Mouse (Mus musculus) liver, embryonic 11.5 days (tissue): ENCODE data around the gene Bag5. TPM values are rescaled to one million over a fixed set of nuclear protein-coding genes. Genes with fewer than 3 reads are reported as not detected.
A peak's percentile ranks its signal among the peaks of the same experiment; 100 is the strongest.

Experiments used
- ATAC-seq: fragments of 200-750 bp; cut with Nextera tagmentation; replicated peaks from 2 replicates; pipeline ENCODE4 v1.8.0; 2017; ENCODE audit warnings: moderate number of reproducible peaks, mild to moderate bottlenecking, moderate TSS enrichment, moderate library complexity; ENCODE audit not compliant: low FRiP score
- DNase-seq: peaks from one replicate; pipeline ENCODE4 v3.0.0-alpha.2; 2017; ENCODE audit warnings: low spot score
- H3K27ac ChIP-seq: fragments of 300-500 bp; sonication (generic); 2 replicates; pipeline ENCODE4 v1.5.1; 2014; ENCODE audit warnings: mild to moderate bottlenecking, low read depth, low read length, control low read depth
- H3K27me3 ChIP-seq: fragments of 300-500 bp; sonication (generic); replicated peaks from 2 replicates; pipeline ENCODE4 v1.6.1; 2014; ENCODE audit warnings: low read length, mixed read lengths; ENCODE audit not compliant: control insufficient read depth, insufficient read depth
- H3K36me3 ChIP-seq: fragments of 300-500 bp; sonication (generic); 2 replicates; pipeline ENCODE4 v1.6.1; 2014; ENCODE audit warnings: mild to moderate bottlenecking, low read length, moderate library complexity, mixed read lengths; ENCODE audit not compliant: control insufficient read depth, insufficient read depth
- H3K4me1 ChIP-seq: fragments of 300-500 bp; sonication (generic); replicated peaks from 2 replicates; pipeline ENCODE4 v1.6.1; 2014; ENCODE audit warnings: low read length, mixed read lengths; ENCODE audit not compliant: control insufficient read depth, insufficient read depth
- H3K4me2 ChIP-seq: fragments of 300-500 bp; sonication (generic); 2 replicates; pipeline ENCODE4 v1.6.1; 2014; ENCODE audit warnings: mild to moderate bottlenecking, control low read depth, moderate library complexity
- H3K4me3 ChIP-seq: fragments of 300-500 bp; sonication (generic); 2 replicates; pipeline ENCODE4 v1.5.1; 2014; ENCODE audit warnings: low read depth, low read length, control low read depth
- H3K9ac ChIP-seq: fragments of 300-500 bp; sonication (generic); 2 replicates; pipeline ENCODE4 v1.6.1; 2014; ENCODE audit warnings: low read depth, low read length, control low read depth
- H3K9me3 ChIP-seq: fragments of 300-500 bp; sonication (generic); 2 replicates; pipeline ENCODE4 v1.6.1; 2016; ENCODE audit warnings: low read length, inconsistent platforms, mixed read lengths; ENCODE audit not compliant: control insufficient read depth
- WGBS: fragments of 180-500 bp; shearing (Covaris S2); extraction: QIAGEN DNeasy Blood & Tissue Kit; methylation state at CpG from one replicate; pipeline ENCODE4 v1.1.7; 2014; 5-methylcytosine and 5-hydroxymethylcytosine counted together
- polyA plus RNA-seq: library from polyadenylated mRNA; unstranded; fragments of >200 nt; fragmentation: Nextera tagmentation; extraction: Ambion mirVana; gene quantifications from 2 replicates; pipeline ENCODE4 v1.2.1, GENCODE M21; 2014

Bag5 gene
- polyA plus RNA-seq, 1 experiment from 2014 or later = 41.0 TPM

- Histone ChIP-seq H3K27me3 (no peaks in the 10 kb centered on the region), H3K27ac (no peak overlapping the region), H3K4me1 (peaks cover 18% of the 10 kb centered on the region), H3K9ac (no peak overlapping the region), H3K9me3 (no peaks in the 10 kb centered on the region), H3K4me3 (no peak overlapping the region), H3K4me2 (no peak overlapping the region), H3K36me3 (no peaks in the 10 kb centered on the region)
- DNase-seq = no peak
- ATAC-seq = no peak
- WGBS = 36% methylated on average over 2 of the region's 2 CpGs
These were observed 42.2 kb upstream of the Bag5 start for GRCm38 (mm10) chr12:111755231-111755630.

GRCm38 (mm10) chr12:111754710-111755109 lies 41.7 kb upstream of the Bag5 start:
- no peaks in the 10 kb centered on the region for H3K27me3 ChIP-seq
- ATAC-seq (no peak), DNase-seq (no peak)
- H3K9me3 ChIP-seq = no peaks in the 10 kb centered on the region
- H3K27ac ChIP-seq = no peak overlapping the region
- H3K4me2 ChIP-seq = no peak overlapping the region
- H3K4me3 ChIP-seq = no peak overlapping the region
- no peaks in the 10 kb centered on the region for H3K36me3 ChIP-seq
- peaks cover 14% of the 10 kb centered on the region for H3K4me1 ChIP-seq
- no peak overlapping the region for H3K9ac ChIP-seq

- H3K4me2 ChIP-seq = no peak overlapping the region
- H3K4me1 ChIP-seq = peaks cover 11% of the 10 kb centered on the region; the same call in 1 of the 2 replicates
- no peak overlapping the region for H3K9ac ChIP-seq
- no peaks in the 10 kb centered on the region for H3K36me3 ChIP-seq
- H3K27me3 ChIP-seq = no peaks in the 10 kb centered on the region
- H3K27ac ChIP-seq = no peak overlapping the region
- no peak for ATAC-seq
- no peak for DNase-seq
- 78% methylated on average over 9 of the region's 9 CpGs for WGBS
- H3K4me3 ChIP-seq = no peak overlapping the region
- H3K9me3 ChIP-seq = no peaks in the 10 kb centered on the region
These were observed 40.3 kb upstream of the Bag5 start for GRCm38 (mm10) chr12:111753347-111753746.

GRCm38 (mm10) chr12:111752491-111752890 lies 39.4 kb upstream of the Bag5 start:
- DNase-seq (no peak), ATAC-seq (no peak)
- Histone ChIP-seq H3K27ac (no peak overlapping the region), H3K9me3 (no peaks in the 10 kb centered on the region), H3K4me2 (no peak overlapping the region), H3K36me3 (no peaks in the 10 kb centered on the region), H3K4me3 (no peak overlapping the region), H3K4me1 (0 out of 2 replicates have a peak, but pooled peaks cover 5% of the 10 kb centered on the region), H3K9ac (no peak overlapping the region), H3K27me3 (no peaks in the 10 kb centered on the region)
- WGBS = 85% methylated on average over 6 of the region's 6 CpGs

GRCm38 (mm10) chr12:111750739-111751138 lies 37.7 kb upstream of the Bag5 start:
- Histone ChIP-seq H3K27ac (no peak overlapping the region), H3K9me3 (no peaks in the 10 kb centered on the region), H3K4me2 (no peak overlapping the region), H3K36me3 (no peaks in the 10 kb centered on the region), H3K9ac (no peak overlapping the region), H3K4me1 (peaks cover 10% of the 10 kb centered on the region), H3K27me3 (no peaks in the 10 kb centered on the region), H3K4me3 (no peak overlapping the region)
- 92% methylated on average over 3 of the region's 3 CpGs for WGBS
- DNase-seq = no peak
- ATAC-seq = no peak

GRCm38 (mm10) chr12:111747421-111747820 lies 34.4 kb upstream of the Bag5 start:
- H3K9ac ChIP-seq = no peak overlapping the region
- no peak overlapping the region for H3K27ac ChIP-seq
- no peak for DNase-seq
- 83% methylated on average over 7 of the region's 7 CpGs for WGBS
- H3K4me2 ChIP-seq = no peak overlapping the region
- no peaks in the 10 kb centered on the region for H3K27me3 ChIP-seq
- peaks cover 12% of the 10 kb centered on the region for H3K4me1 ChIP-seq
- ATAC-seq = no peak
- no peaks in the 10 kb centered on the region for H3K36me3 ChIP-seq
- no peaks in the 10 kb centered on the region for H3K9me3 ChIP-seq
- no peak overlapping the region for H3K4me3 ChIP-seq

GRCm38 (mm10) chr12:111746091-111746490 lies 33.0 kb upstream of the Bag5 start:
- WGBS = 47% methylated on average over 5 of the region's 5 CpGs
- peak; percentile 82 for ATAC-seq

GRCm38 (mm10) chr12:111745274-111745673 lies 32.2 kb upstream of the Bag5 start:
- H3K27ac ChIP-seq = no peak overlapping the region
- no peaks in the 10 kb centered on the region for H3K36me3 ChIP-seq

More at GRCm38 (mm10) chr12:111746091-111746490, 33.0 kb upstream of the Bag5 start:
- Histone ChIP-seq H3K9ac (no peak overlapping the region), H3K4me3 (no peak overlapping the region), H3K4me1 (peaks cover 12% of the 10 kb centered on the region), H3K4me2 (no peak overlapping the region), H3K36me3 (no peaks in the 10 kb centered on the region), H3K27me3 (no peaks in the 10 kb centered on the region), H3K27ac (no peak overlapping the region), H3K9me3 (no peaks in the 10 kb centered on the region)
- DNase-seq = no peak

GRCm38 (mm10) chr12:111743981-111744423 lies 30.9 kb upstream of the Bag5 start:
- Histone ChIP-seq H3K36me3 (no peaks in the 10 kb centered on the region), H3K9me3 (no peaks in the 10 kb centered on the region), H3K9ac (no peak overlapping the region), H3K27ac (no peak overlapping the region), H3K4me2 (no peak overlapping the region), H3K4me3 (no peak overlapping the region), H3K4me1 (peaks cover 12% of the 10 kb centered on the region), H3K27me3 (no peaks in the 10 kb centered on the region)
- DNase-seq (no peak), ATAC-seq (no peak)
- WGBS = 80% methylated on average over 11 of the region's 11 CpGs

More at GRCm38 (mm10) chr12:111745274-111745673, 32.2 kb upstream of the Bag5 start:
- ATAC-seq (no peak), DNase-seq (no peak)
- Histone ChIP-seq H3K27me3 (no peaks in the 10 kb centered on the region), H3K9me3 (no peaks in the 10 kb centered on the region), H3K9ac (no peak overlapping the region), H3K4me2 (no peak overlapping the region), H3K4me3 (no peak overlapping the region), H3K4me1 (peaks cover 12% of the 10 kb centered on the region)
- WGBS = 71% methylated on average over 6 of the region's 6 CpGs
